Mouse (Mus musculus) C2C12 (cell line): ENCODE measurements around the gene Plekhg6. TPM values are rescaled to one million over a fixed set of nuclear protein-coding genes. Genes with fewer than 3 reads are reported as not detected.

Experiments used
- H3K27me3 ChIP-seq: one replicate; pipeline ENCODE4 v1.6.1; 2011; ENCODE audit not compliant: control insufficient read depth, insufficient read depth, insufficient read length
- H3K36me3 ChIP-seq: one replicate; pipeline ENCODE4 v1.6.1; 2011; ENCODE audit not compliant: control insufficient read depth, insufficient read depth
- H3K4me3 ChIP-seq: one replicate; pipeline ENCODE4 v1.5.1; 2011; ENCODE audit warnings: mild to moderate bottlenecking, control low read depth; ENCODE audit not compliant: poor library complexity, insufficient read depth, severe bottlenecking
- H3K79me2 ChIP-seq: one replicate; pipeline ENCODE4 v1.6.1; 2011; ENCODE audit not compliant: control insufficient read depth, insufficient read depth
- H3K79me3 ChIP-seq: one replicate; pipeline ENCODE4 v1.6.1; 2011; ENCODE audit warnings: low read depth, control low read depth
- H3ac ChIP-seq: one replicate; pipeline ENCODE3; 2011; ENCODE audit warnings: low read depth; ENCODE audit not compliant: control insufficient read depth, insufficient read length
- CEBPB ChIP-seq: IDR thresholded peaks from one replicate; pipeline ENCODE4 v1.6.1; 2011; ENCODE audit warnings: low read depth, mild to moderate bottlenecking, control low read depth, moderate library complexity
- CTCF ChIP-seq: IDR thresholded peaks from one replicate; pipeline ENCODE4 v1.5.1; 2011; ENCODE audit not compliant: control insufficient read depth, insufficient read depth, insufficient read length
- FOSL1 ChIP-seq: IDR thresholded peaks from one replicate; pipeline ENCODE4 v1.8.0; 2011; ENCODE audit warnings: mild to moderate bottlenecking, low read length; ENCODE audit not compliant: poor library complexity, insufficient read depth, severe bottlenecking
- MAX ChIP-seq: IDR thresholded peaks from one replicate; pipeline ENCODE4 v1.6.1; 2011; ENCODE audit warnings: mild to moderate bottlenecking, control low read depth
- MYOD1 ChIP-seq: IDR thresholded peaks from one replicate; pipeline ENCODE4 v1.6.1; 2011; ENCODE audit warnings: low read depth; ENCODE audit not compliant: control insufficient read depth, insufficient read length
- MYOG ChIP-seq: IDR thresholded peaks from one replicate; pipeline ENCODE4 v1.6.1; 2011; ENCODE audit not compliant: control insufficient read depth, insufficient read length; ENCODE audit errors: extremely low read depth
- USF1 ChIP-seq: IDR thresholded peaks from one replicate; pipeline ENCODE4 v1.6.1; 2011; ENCODE audit warnings: low read depth, mild to moderate bottlenecking, control low read depth, moderate library complexity
- polyA plus RNA-seq: library from polyadenylated mRNA; unstranded; fragments of >200 nt; fragmentation: generic; extraction: Trizol; gene quantifications from one replicate; pipeline ENCODE4 v1.2.1, GENCODE M21; 2012; ENCODE audit warnings: missing spikeins

Plekhg6 gene
- polyA plus RNA-seq, 1 experiment, result 0.09 TPM

DNA sequence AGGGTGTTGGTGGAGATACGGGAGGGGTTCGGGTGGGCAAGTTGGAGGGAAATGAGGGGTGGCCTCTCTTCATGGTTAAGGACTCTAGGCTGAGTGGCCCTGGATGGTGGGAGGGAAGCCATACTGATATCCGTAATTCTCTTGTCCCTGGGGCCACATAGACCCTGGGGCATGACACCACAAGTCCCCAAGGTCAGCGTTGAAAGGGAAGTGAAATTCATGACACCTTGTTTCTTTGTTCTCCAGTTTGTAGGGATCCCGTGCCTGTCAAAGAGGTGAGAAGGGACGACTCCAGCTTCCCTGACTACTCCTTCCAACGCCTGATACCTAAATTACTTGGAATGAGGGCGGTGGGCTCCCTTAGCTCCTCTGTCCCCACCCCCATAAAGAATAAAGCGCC lies 19.7 kb downstream of the Plekhg6 start:
- no peak overlapping the region for H3K4me3 ChIP-seq
- no peak for TF ChIP-seq FOSL1
- no peak for TF ChIP-seq MYOD1
- no peak for TF ChIP-seq USF1
- no peak for TF ChIP-seq MAX
- TF ChIP-seq MYOG, result no peak
- no peak for TF ChIP-seq CEBPB
- TF ChIP-seq CTCF, result no peak
- no peaks in the 10 kb centered on the region for H3K27me3 ChIP-seq
- H3K36me3 ChIP-seq, result peaks cover 58% of the 10 kb centered on the region
- peaks cover 6% of the 10 kb centered on the region for H3K79me3 ChIP-seq
- H3K79me2 ChIP-seq, result peaks cover 13% of the 10 kb centered on the region
- no peak overlapping the region for H3ac ChIP-seq

DNA sequence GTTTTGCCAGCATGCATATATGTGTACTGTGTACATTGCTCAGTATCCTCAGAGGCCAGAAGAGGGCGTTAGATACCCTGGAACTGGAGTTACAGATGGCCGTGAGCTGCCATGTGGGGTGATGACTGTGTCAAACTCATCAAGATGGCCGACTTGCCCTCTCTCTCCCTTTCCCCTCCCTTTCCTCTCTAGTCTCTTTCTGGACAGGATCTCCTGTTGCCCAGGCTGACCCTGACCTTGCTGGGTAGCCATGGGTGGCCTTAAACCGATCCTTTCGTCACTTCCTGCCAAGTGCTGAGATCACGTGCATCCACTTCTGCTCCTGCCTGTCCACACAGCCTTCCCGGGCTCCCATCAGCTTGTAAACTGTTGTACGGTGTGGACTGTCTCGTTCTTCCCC lies 20.6 kb downstream of the Plekhg6 start:
- peaks cover 58% of the 10 kb centered on the region for H3K36me3 ChIP-seq

DNA sequence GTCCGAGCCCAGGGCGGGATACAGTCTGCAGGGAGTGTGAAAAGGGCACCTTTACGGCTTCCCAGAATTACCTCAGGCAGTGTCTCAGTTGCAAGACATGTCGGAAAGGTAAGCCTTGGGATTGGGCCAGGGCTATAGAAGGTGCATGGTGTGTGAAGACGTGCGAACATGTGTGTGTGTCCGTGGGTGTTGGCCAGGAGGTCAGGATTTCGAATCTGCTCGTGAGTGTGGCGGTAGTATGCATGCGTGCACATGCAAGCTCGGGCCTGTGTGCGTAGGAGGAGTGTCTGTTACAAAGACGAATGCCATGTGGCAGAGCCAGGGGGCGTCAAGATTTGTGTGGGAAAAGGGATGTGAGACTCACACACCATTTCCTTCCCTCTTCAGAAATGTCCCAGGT lies 23.3 kb downstream of the Plekhg6 start:
- no peak overlapping the region for H3K4me3 ChIP-seq
- H3K27me3 ChIP-seq, result no peaks in the 10 kb centered on the region
- peaks cover 31% of the 10 kb centered on the region for H3K79me3 ChIP-seq
- no peak overlapping the region for H3ac ChIP-seq
- peaks cover 53% of the 10 kb centered on the region for H3K36me3 ChIP-seq
- peaks cover 46% of the 10 kb centered on the region for H3K79me2 ChIP-seq
- TF ChIP-seq CTCF (no peak), CEBPB (no peak), MYOD1 (no peak), USF1 (no peak), FOSL1 (no peak)

More for the DNA sequence above, 20.6 kb downstream of the Plekhg6 start:
- TF ChIP-seq FOSL1, result no peak
- Histone ChIP-seq H3K4me3 (no peak overlapping the region), H3K79me2 (peaks cover 21% of the 10 kb centered on the region), H3ac (no peak overlapping the region), H3K79me3 (peaks cover 14% of the 10 kb centered on the region), H3K27me3 (no peaks in the 10 kb centered on the region)

DNA sequence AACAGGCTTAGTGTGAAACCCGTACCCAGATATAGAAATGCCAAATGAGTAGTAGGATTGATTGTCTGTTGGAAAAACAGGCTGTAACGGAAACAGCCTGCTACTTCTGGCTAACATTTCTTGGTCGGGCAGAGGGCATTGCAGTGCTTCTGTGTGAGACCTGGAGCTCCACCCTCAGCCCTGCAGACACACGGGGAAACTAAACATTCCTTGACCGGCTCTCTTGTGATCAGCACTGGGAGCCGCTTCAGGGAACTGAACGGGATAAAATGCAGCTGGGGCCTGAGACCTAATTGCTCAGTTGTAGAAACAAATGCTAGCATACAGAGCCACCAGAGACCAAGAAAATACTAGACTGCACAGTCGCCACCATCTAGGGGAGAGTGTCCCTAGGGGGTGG lies 24.3 kb downstream of the Plekhg6 start:
- peaks cover 41% of the 10 kb centered on the region for H3K79me3 ChIP-seq
- H3K79me2 ChIP-seq, result peaks cover 57% of the 10 kb centered on the region
- no peaks in the 10 kb centered on the region for H3K27me3 ChIP-seq
- no peak overlapping the region for H3ac ChIP-seq
- H3K4me3 ChIP-seq, result no peak overlapping the region
- H3K36me3 ChIP-seq, result peaks cover 46% of the 10 kb centered on the region
- TF ChIP-seq MAX, result no peak
- TF ChIP-seq CTCF, result no peak
- no peak for TF ChIP-seq FOSL1
- no peak for TF ChIP-seq USF1
- no peak for TF ChIP-seq MYOG
- TF ChIP-seq MYOD1, result no peak
- TF ChIP-seq CEBPB, result no peak

DNA sequence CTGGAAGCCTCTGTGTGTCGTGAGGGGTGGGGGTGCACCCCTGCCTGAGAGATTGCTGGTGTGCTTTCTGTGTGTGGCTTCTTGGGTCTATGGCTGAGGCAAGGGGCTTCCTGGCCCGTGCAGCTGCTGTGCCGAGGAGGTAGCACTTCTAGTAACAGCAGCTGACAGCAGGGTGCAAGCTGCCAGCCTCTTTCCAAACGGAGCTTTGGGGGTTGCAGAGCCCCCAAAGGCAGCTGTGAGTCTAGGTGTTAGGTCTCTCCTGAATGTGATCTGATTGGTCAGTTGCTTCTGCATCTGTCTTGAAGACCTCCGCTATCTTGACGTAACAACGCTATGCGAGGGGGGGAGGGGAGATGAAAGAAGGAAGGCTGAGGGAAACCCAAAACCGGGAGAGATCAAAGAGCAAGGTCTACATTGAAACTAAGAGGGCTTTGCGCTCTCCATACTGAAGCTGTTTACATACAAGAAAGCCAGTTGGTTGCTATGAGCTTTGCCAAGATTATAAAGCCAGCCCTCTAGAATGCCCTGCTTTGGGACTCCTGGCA lies 25.3 kb downstream of the Plekhg6 start:
- Histone ChIP-seq H3ac (no peak overlapping the region), H3K79me3 (peaks cover 50% of the 10 kb centered on the region), H3K27me3 (no peaks in the 10 kb centered on the region), H3K79me2 (peaks cover 67% of the 10 kb centered on the region), H3K4me3 (no peak overlapping the region), H3K36me3 (peaks cover 38% of the 10 kb centered on the region)
- TF ChIP-seq CEBPB, result no peak
- no peak for TF ChIP-seq MYOD1
- no peak for TF ChIP-seq MAX
- no peak for TF ChIP-seq FOSL1
- TF ChIP-seq USF1, result no peak
- no peak for TF ChIP-seq MYOG
- no peak for TF ChIP-seq CTCF

DNA sequence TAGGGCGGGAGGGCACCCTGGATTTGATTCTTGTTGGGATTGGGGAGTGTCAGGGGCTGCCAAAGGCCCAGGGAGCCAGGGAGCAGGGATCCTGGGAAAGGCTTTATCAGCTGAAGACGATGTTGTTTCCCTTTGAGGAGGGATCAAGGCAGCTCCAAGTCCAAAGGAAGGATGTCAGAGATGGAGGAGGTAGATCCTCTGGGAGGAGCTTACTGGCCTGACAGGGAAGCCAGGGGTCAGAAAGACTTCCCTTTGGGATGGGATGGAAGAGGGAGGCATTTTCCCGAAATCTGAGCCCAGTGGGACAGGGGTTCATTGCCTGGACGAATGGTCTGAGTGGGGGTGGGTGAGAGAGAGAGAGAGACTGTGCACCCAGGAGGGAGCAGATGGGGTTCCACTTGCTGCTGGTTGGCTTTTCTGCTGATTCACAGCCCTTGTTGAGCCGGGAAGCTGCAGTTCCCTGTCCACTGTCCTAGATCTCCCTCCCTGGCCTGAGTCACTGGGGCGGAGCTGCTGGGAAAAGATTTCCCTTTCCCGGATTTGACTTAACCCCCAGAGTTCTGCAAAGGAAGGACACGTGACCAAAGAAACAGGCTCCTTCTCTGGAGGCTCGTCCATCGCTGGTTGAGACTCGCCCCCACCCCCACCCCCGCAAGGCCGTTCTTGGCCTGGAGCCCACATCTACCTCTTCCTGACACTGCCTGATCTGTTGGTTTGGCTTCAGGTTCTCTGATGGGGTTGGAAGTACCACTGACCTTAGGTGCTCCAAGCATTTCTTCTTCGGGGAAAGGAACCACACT lies 26.0 kb downstream of the Plekhg6 start:
- Histone ChIP-seq H3K79me2 (peaks cover 74% of the 10 kb centered on the region), H3K27me3 (no peaks in the 10 kb centered on the region), H3K79me3 (peaks cover 57% of the 10 kb centered on the region), H3K4me3 (no peak overlapping the region), H3K36me3 (peaks cover 31% of the 10 kb centered on the region), H3ac (peak overlapping the region; percentile 37)
- TF ChIP-seq USF1, result peak; percentile 98
- no peak for TF ChIP-seq CTCF
